Mouse (Mus musculus) liver, adult 2 months (tissue): Measurements from ENCODE around the gene Gm10644. TPM values are rescaled to one million over a fixed set of nuclear protein-coding genes. Genes with fewer than 3 reads are reported as not detected.

Experiments used
- DNase-seq: peaks from one replicate; pipeline ENCODE4 v3.0.0-alpha.2; 2011; ENCODE audit warnings: low read depth, low spot score; ENCODE audit errors: extremely low read depth
- H3K27ac ChIP-seq: fragments of 200-500 bp; replicated peaks from 2 replicates; pipeline ENCODE4 v1.5.1; 2012; ENCODE audit warnings: low read depth, mild to moderate bottlenecking, control low read depth, inconsistent platforms, low read length; ENCODE audit not compliant: insufficient read depth
- H3K27me3 ChIP-seq: fragments of 200-500 bp; 2 replicates; pipeline ENCODE4 v1.6.1; 2012; ENCODE audit warnings: mild to moderate bottlenecking, moderate library complexity, low read length, inconsistent platforms; ENCODE audit not compliant: control insufficient read depth, insufficient read depth
- H3K36me3 ChIP-seq: fragments of 200-500 bp; 2 replicates; pipeline ENCODE4 v1.6.1; 2012; ENCODE audit warnings: low read length, inconsistent platforms; ENCODE audit not compliant: control insufficient read depth, insufficient read depth
- H3K4me1 ChIP-seq: fragments of 200-500 bp; 2 replicates; pipeline ENCODE4 v1.6.1; 2011; ENCODE audit warnings: low read length; ENCODE audit not compliant: control insufficient read depth, insufficient read depth
- H3K4me3 ChIP-seq: fragments of 200-500 bp; 2 replicates; pipeline ENCODE4 v1.5.1; 2011; ENCODE audit warnings: low read depth, mild to moderate bottlenecking, control low read depth, low read length, moderate library complexity; ENCODE audit not compliant: insufficient read depth
- H3K79me2 ChIP-seq: fragments of 200-500 bp; 2 replicates; pipeline ENCODE4 v1.6.1; 2012; ENCODE audit warnings: inconsistent platforms, mild to moderate bottlenecking, low read length, moderate library complexity; ENCODE audit not compliant: control insufficient read depth, insufficient read depth
- H3K9ac ChIP-seq: fragments of 200-500 bp; 2 replicates; pipeline ENCODE4 v1.6.1; 2012; ENCODE audit warnings: low read depth, mild to moderate bottlenecking, control low read depth, inconsistent platforms, low read length
- CTCF ChIP-seq: fragments of 200-500 bp; IDR thresholded peaks from 2 replicates; pipeline ENCODE4 v1.5.1; 2011; ENCODE audit warnings: low read depth, low read length, control low read depth
- POLR2A ChIP-seq: fragments of 200-500 bp; IDR thresholded peaks from 2 replicates; pipeline ENCODE4 v1.6.1; 2011; ENCODE audit warnings: low read length, control low read depth; ENCODE audit not compliant: insufficient read depth; ENCODE audit errors: extremely low read depth
- WGBS: fragments of 180-500 bp; shearing (Covaris S2); methylation state at CpG from one replicate; pipeline ENCODE4 v1.1.7; 2018; 5-methylcytosine and 5-hydroxymethylcytosine counted together
- polyA plus RNA-seq: library from polyadenylated mRNA; depleted of rRNA; stranded (reverse); fragments of >200 nt; gene quantifications from 2 replicates; pipeline ENCODE4 v1.2.3, GENCODE M21; 2012; rRNA removed
- total RNA-seq: library from RNA; depleted of rRNA; stranded (reverse); fragments of >200 nt; gene quantifications from 2 replicates; pipeline ENCODE4 v1.2.3, GENCODE M21; 2014; rRNA removed

Gene Gm10644
- total and polyA plus RNA-seq, 2 experiments: 1.8 to 4.0 TPM

- H3K79me2 ChIP-seq: no peaks in the 10 kb centered on the region
- peaks cover 6% of the 10 kb centered on the region; the same call in 1 of the 2 replicates for H3K27me3 ChIP-seq
- TF ChIP-seq CTCF: no peak
- no peak for TF ChIP-seq POLR2A
- no peak for DNase-seq
- H3K9ac ChIP-seq: no peak overlapping the region
- H3K27ac ChIP-seq: no peak overlapping the region
- H3K4me1 ChIP-seq: no peaks in the 10 kb centered on the region
- H3K36me3 ChIP-seq: no peaks in the 10 kb centered on the region
- no peak overlapping the region for H3K4me3 ChIP-seq
- 86% methylated on average over 7 of the region's 7 CpGs for WGBS
Observed at GRCm38 (mm10) chr8:83896461-83896860, 58.5 kb downstream of the Gm10644 start.

DNA sequence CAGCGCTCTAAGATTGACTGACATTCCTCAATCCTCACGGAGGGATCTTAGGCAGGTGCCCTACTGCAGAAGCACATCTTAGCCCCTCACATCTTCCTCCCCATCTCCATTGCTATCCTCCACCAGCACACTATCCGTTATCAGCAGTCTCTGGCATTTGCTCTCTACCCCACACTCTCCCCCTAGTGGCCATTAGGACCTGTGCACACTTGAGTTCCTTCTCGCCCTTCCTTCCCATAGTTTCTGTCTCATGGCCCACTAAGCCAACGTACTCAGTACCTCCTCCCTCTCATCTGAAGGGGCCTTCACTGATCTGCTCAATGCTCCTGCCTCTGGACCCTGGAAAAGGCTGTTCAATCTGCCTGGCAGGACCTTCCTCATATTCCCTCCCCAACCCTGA, 59.1 kb downstream of the Gm10644 start:
- Histone ChIP-seq H3K9ac (no peak overlapping the region), H3K79me2 (no peaks in the 10 kb centered on the region), H3K4me1 (no peaks in the 10 kb centered on the region), H3K4me3 (no peak overlapping the region), H3K27ac (no peak overlapping the region), H3K36me3 (no peaks in the 10 kb centered on the region), H3K27me3 (peaks cover 3% of the 10 kb centered on the region; the same call in 1 of the 2 replicates)
- peak; percentile 33 for DNase-seq
- WGBS: 7% methylated on average over 5 of the region's 5 CpGs
- TF ChIP-seq POLR2A (no peak), CTCF (peak; percentile 75)

GRCm38 (mm10) chr8:83893915-83894314, 61.1 kb downstream of the Gm10644 start:
- H3K4me1 ChIP-seq: no peaks in the 10 kb centered on the region
- no peaks in the 10 kb centered on the region for H3K27me3 ChIP-seq
- no peak overlapping the region for H3K4me3 ChIP-seq
- DNase-seq: peak; percentile 37
- no peak overlapping the region for H3K9ac ChIP-seq
- 3% methylated on average over 5 of the region's 5 CpGs for WGBS
- no peaks in the 10 kb centered on the region for H3K36me3 ChIP-seq
- H3K79me2 ChIP-seq: no peaks in the 10 kb centered on the region
- no peak overlapping the region for H3K27ac ChIP-seq
- TF ChIP-seq POLR2A (no peak), CTCF (peak; percentile 93)

GRCm38 (mm10) chr8:83892061-83892460, 62.9 kb downstream of the Gm10644 start:
- H3K4me1 ChIP-seq: no peaks in the 10 kb centered on the region
- H3K79me2 ChIP-seq: no peaks in the 10 kb centered on the region
- no peak overlapping the region for H3K4me3 ChIP-seq
- 42% methylated on average over 4 of the region's 4 CpGs for WGBS
- H3K27ac ChIP-seq: no peak overlapping the region
- DNase-seq: no peak
- TF ChIP-seq POLR2A (no peak), CTCF (no peak)
- H3K9ac ChIP-seq: no peak overlapping the region
- H3K27me3 ChIP-seq: no peaks in the 10 kb centered on the region
- H3K36me3 ChIP-seq: no peaks in the 10 kb centered on the region

DNA sequence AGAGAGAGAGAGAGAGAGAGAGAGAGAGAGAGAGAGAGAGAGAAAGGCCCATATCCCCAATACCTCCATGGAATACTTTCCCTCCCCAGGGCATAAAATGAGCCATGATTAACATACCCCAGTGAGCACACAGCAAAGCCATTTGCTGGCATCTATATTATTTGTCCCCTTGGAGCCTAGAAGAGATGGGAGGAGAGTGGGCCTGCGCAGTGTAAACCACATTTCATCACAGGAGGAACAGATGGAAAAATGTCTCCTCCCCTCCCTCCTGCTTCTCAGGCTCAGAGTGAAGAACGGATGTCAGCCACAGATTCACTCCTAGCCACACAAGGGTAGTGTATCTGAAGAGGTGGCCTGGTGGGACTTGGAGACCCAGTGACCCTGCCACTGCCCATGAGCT, 66.6 kb downstream of the Gm10644 start:
- H3K4me1 ChIP-seq: no peaks in the 10 kb centered on the region
- no peak overlapping the region for H3K9ac ChIP-seq
- H3K4me3 ChIP-seq: no peak overlapping the region
- WGBS: 86% methylated on average over 2 of the region's 2 CpGs
- H3K27ac ChIP-seq: no peak overlapping the region
- DNase-seq: no peak
- TF ChIP-seq CTCF (no peak), POLR2A (no peak)
- no peaks in the 10 kb centered on the region for H3K27me3 ChIP-seq
- H3K79me2 ChIP-seq: no peaks in the 10 kb centered on the region
- H3K36me3 ChIP-seq: no peaks in the 10 kb centered on the region

Other genes starting within 250 kb of the Gm10644 start
- gene Ddx39, start 240.0 kb downstream of the Gm10644 start, total RNA-seq: 13.5 and 19.2 TPM in 2 replicates
- 14.3 and 17.2 TPM in 2 replicates for gene Ddx39, start 240.0 kb downstream of the Gm10644 start, polyA plus RNA-seq
- 20.8 and 21.2 TPM in 2 replicates for gene Adgre5, start 213.9 kb downstream of the Gm10644 start, total RNA-seq
- 9.7 and 17.9 TPM in 2 replicates for gene Adgre5, start 213.9 kb downstream of the Gm10644 start, polyA plus RNA-seq
- gene Adgrl1, start 55.1 kb downstream of the Gm10644 start, total RNA-seq: 1.6 TPM in 2 replicates
- gene Adgrl1, start 55.1 kb downstream of the Gm10644 start, polyA plus RNA-seq: 2.7 and 3.5 TPM in 2 replicates
- gene Asf1b, start 302 bp upstream of the Gm10644 start, total RNA-seq: 0.37 and 1.1 TPM in 2 replicates
- gene Asf1b, start 302 bp upstream of the Gm10644 start, polyA plus RNA-seq: 0.86 and 1.4 TPM in 2 replicates
- gene Prkaca, start 17.8 kb upstream of the Gm10644 start, total RNA-seq: 23.0 and 24.9 TPM in 2 replicates
- gene Prkaca, start 17.8 kb upstream of the Gm10644 start, polyA plus RNA-seq: 47.8 and 56.5 TPM in 2 replicates
- gene Samd1, start 42.5 kb upstream of the Gm10644 start, total RNA-seq: 4.0 and 7.2 TPM in 2 replicates
- gene Samd1, start 42.5 kb upstream of the Gm10644 start, polyA plus RNA-seq: 11.9 and 12.2 TPM in 2 replicates
- gene 1700067K01Rik, start 46.3 kb upstream of the Gm10644 start, total RNA-seq: 0.20 and 0.46 TPM in 2 replicates
- gene 1700067K01Rik, start 46.3 kb upstream of the Gm10644 start, polyA plus RNA-seq: 0.11 and 0.26 TPM in 2 replicates
- gene 2210011C24Rik, start 57.0 kb upstream of the Gm10644 start, total RNA-seq: 0.20 and 0.28 TPM in 2 replicates
- gene 2210011C24Rik, start 57.0 kb upstream of the Gm10644 start, polyA plus RNA-seq: 0.21 and 0.34 TPM in 2 replicates
- not detected in 2 replicates for gene Palm3, start 66.3 kb upstream of the Gm10644 start, total RNA-seq
- gene Palm3, start 66.3 kb upstream of the Gm10644 start, polyA plus RNA-seq: not detected in 2 replicates
- gene Il27ra, start 87.4 kb upstream of the Gm10644 start, total RNA-seq: 1.4 and 1.5 TPM in 2 replicates
- 1.4 and 2.1 TPM in 2 replicates for gene Il27ra, start 87.4 kb upstream of the Gm10644 start, polyA plus RNA-seq
- not detected in 2 replicates for gene Rln3, start 89.8 kb upstream of the Gm10644 start, total RNA-seq
- not detected in 2 replicates for gene Rln3, start 89.8 kb upstream of the Gm10644 start, polyA plus RNA-seq
- 0.65 and 0.74 TPM in 2 replicates for gene Gm10643, start 109.9 kb upstream of the Gm10644 start, total RNA-seq
- gene Gm10643, start 109.9 kb upstream of the Gm10644 start, polyA plus RNA-seq: 0.10 TPM in 1 of 2 replicates, not detected in the other
- 1.8 and 2.6 TPM in 2 replicates for gene Rfx1, start 111.6 kb upstream of the Gm10644 start, total RNA-seq
- 6.4 and 8.3 TPM in 2 replicates for gene Rfx1, start 111.6 kb upstream of the Gm10644 start, polyA plus RNA-seq
- gene Dcaf15, start 149.6 kb upstream of the Gm10644 start, total RNA-seq: 1.4 and 2.2 TPM in 2 replicates
- 9.2 and 9.9 TPM in 2 replicates for gene Dcaf15, start 149.6 kb upstream of the Gm10644 start, polyA plus RNA-seq
- 0.13 TPM in 1 of 2 replicates, not detected in the other for gene Podnl1, start 170.8 kb upstream of the Gm10644 start, total RNA-seq
- 0.51 and 0.86 TPM in 2 replicates for gene Podnl1, start 170.8 kb upstream of the Gm10644 start, polyA plus RNA-seq
- 4.0 and 5.6 TPM in 2 replicates for gene Cc2d1a, start 192.7 kb upstream of the Gm10644 start, total RNA-seq
- 10.4 and 10.6 TPM in 2 replicates for gene Cc2d1a, start 192.7 kb upstream of the Gm10644 start, polyA plus RNA-seq
- gene 4930432K21Rik, start 192.8 kb upstream of the Gm10644 start, total RNA-seq: not detected in 2 replicates
- 0.07 and 0.11 TPM in 2 replicates for gene 4930432K21Rik, start 192.8 kb upstream of the Gm10644 start, polyA plus RNA-seq
- gene Nanos3, start 230.0 kb upstream of the Gm10644 start, total RNA-seq: not detected in 2 replicates
- gene Nanos3, start 230.0 kb upstream of the Gm10644 start, polyA plus RNA-seq: not detected in 2 replicates